Mouse (Mus musculus): ENCODE data around the gene Ovol2.
"Not testable (repeated sequence)": the region's sequence is repeated elsewhere in the genome, so short reads cannot be mapped to it uniquely, and the experiment has no call there.

The Ovol2 gene

GRCm38 (mm10) chr2:144331401-144332302, at the start of gene Ovol2:
TSS of gene Ovol2 (minus strand) at chr2:144332146.
- DNase-seq (ENCODE audit: low read depth, low spot score), result peak; percentile 39

GRCm38 (mm10) chr2:144381741-144382140, 49.8 kb upstream of the Ovol2 start:
- no peak for DNase-seq (ENCODE audit: low read depth, low spot score)

- no peak for DNase-seq (ENCODE audit: low read depth, low spot score)
Measured at GRCm38 (mm10) chr2:144381293-144381692, 49.3 kb upstream of the Ovol2 start.

- no peak for DNase-seq (ENCODE audit: low read depth, low spot score)
Measured at GRCm38 (mm10) chr2:144375063-144375703, 43.2 kb upstream of the Ovol2 start.

- DNase-seq (ENCODE audit: low read depth, low spot score), result no peak
Measured at GRCm38 (mm10) chr2:144373063-144373462, 41.1 kb upstream of the Ovol2 start.

- no peak for DNase-seq (ENCODE audit: low read depth, low spot score)
Measured at GRCm38 (mm10) chr2:144371566-144371965, 39.6 kb upstream of the Ovol2 start.

GRCm38 (mm10) chr2:144369511-144369910, 37.6 kb upstream of the Ovol2 start:
- peak; percentile 14 for DNase-seq (ENCODE audit: low read depth, low spot score)

GRCm38 (mm10) chr2:144369020-144369421, 37.1 kb upstream of the Ovol2 start:
- peak; percentile 47 for DNase-seq (ENCODE audit: low read depth, low spot score)

GRCm38 (mm10) chr2:144368400-144369019, 36.6 kb upstream of the Ovol2 start, which contains the start of the genes Kat14 and Pet117:
TSS of gene Kat14 (plus strand) at chr2:144368983.
TSS of gene Pet117 (plus strand) at chr2:144368996.
- DNase-seq (ENCODE audit: low read depth, low spot score), result peak; percentile 95

- no peak for DNase-seq (ENCODE audit: low read depth, low spot score)
Measured at GRCm38 (mm10) chr2:144352843-144353242, 20.9 kb upstream of the Ovol2 start.

GRCm38 (mm10) chr2:144348525-144348924, 16.6 kb upstream of the Ovol2 start:
- DNase-seq (ENCODE audit: low read depth, low spot score), result no peak

GRCm38 (mm10) chr2:144343158-144343557, 11.2 kb upstream of the Ovol2 start:
- DNase-seq (ENCODE audit: low read depth, low spot score), result no peak

- not testable (repeated sequence) for DNase-seq (ENCODE audit: low read depth, low spot score)
Measured at GRCm38 (mm10) chr2:144338149-144338548, 6.2 kb upstream of the Ovol2 start.

GRCm38 (mm10) chr2:144337701-144338100, 5.8 kb upstream of the Ovol2 start:
- DNase-seq (ENCODE audit: low read depth, low spot score), result no peak

GRCm38 (mm10) chr2:144337230-144337629, 5.3 kb upstream of the Ovol2 start:
- DNase-seq (ENCODE audit: low read depth, low spot score), result no peak

GRCm38 (mm10) chr2:144333138-144333842, 1.3 kb upstream of the Ovol2 start:
- no peak for DNase-seq (ENCODE audit: low read depth, low spot score)

GRCm38 (mm10) chr2:144332486-144332885, 540 bp upstream of the Ovol2 start:
- DNase-seq (ENCODE audit: low read depth, low spot score), result no peak

GRCm38 (mm10) chr2:144330960-144331371, 980 bp downstream of the Ovol2 start:
- DNase-seq (ENCODE audit: low read depth, low spot score), result no peak

GRCm38 (mm10) chr2:144330352-144330959, 1.5 kb downstream of the Ovol2 start:
- no peak for DNase-seq (ENCODE audit: low read depth, low spot score)

GRCm38 (mm10) chr2:144329937-144330336, 2.0 kb downstream of the Ovol2 start:
- DNase-seq (ENCODE audit: low read depth, low spot score), result no peak

GRCm38 (mm10) chr2:144329451-144329850, 2.5 kb downstream of the Ovol2 start:
- no peak for DNase-seq (ENCODE audit: low read depth, low spot score)

All from forelimb bud, embryonic 11.5 days (tissue).